Mouse (Mus musculus) forebrain, embryonic 15.5 days (tissue): ENCODE data around the gene Fastkd5. TPM values are rescaled to one million over a fixed set of nuclear protein-coding genes. Genes with fewer than 3 reads are reported as not detected.

ENCODE experiments used
- ATAC-seq: fragments of 200-750 bp; cut with Nextera tagmentation; replicated peaks from 2 replicates; pipeline ENCODE4 v1.8.0; 2017; ENCODE audit warnings: mild to moderate bottlenecking, moderate TSS enrichment, moderate library complexity
- H3K27ac ChIP-seq: fragments of 300-500 bp; sonication (generic); replicated peaks from 2 replicates; pipeline ENCODE4 v1.5.1; 2015; ENCODE audit warnings: mild to moderate bottlenecking, inconsistent platforms
- H3K27me3 ChIP-seq: fragments of 300-500 bp; sonication (generic); 2 replicates; pipeline ENCODE4 v1.6.1; 2015; ENCODE audit warnings: inconsistent platforms
- H3K36me3 ChIP-seq: fragments of 300-500 bp; sonication (generic); 2 replicates; pipeline ENCODE4 v1.6.1; 2015; ENCODE audit warnings: mild to moderate bottlenecking, inconsistent platforms
- H3K4me1 ChIP-seq: fragments of 300-500 bp; sonication (generic); 2 replicates; pipeline ENCODE4 v1.6.1; 2015; ENCODE audit warnings: inconsistent platforms
- H3K4me2 ChIP-seq: fragments of 300-500 bp; sonication (generic); replicated peaks from 2 replicates; pipeline ENCODE4 v1.6.1; 2015; ENCODE audit warnings: mild to moderate bottlenecking, inconsistent platforms
- H3K4me3 ChIP-seq: fragments of 300-500 bp; sonication (generic); 2 replicates; pipeline ENCODE4 v1.5.1; 2015; ENCODE audit warnings: mild to moderate bottlenecking, inconsistent platforms
- H3K9ac ChIP-seq: fragments of 300-500 bp; sonication (generic); replicated peaks from 2 replicates; pipeline ENCODE4 v1.6.1; 2015; ENCODE audit warnings: mild to moderate bottlenecking, inconsistent platforms
- H3K9me3 ChIP-seq: fragments of 300-500 bp; sonication (generic); 2 replicates; pipeline ENCODE4 v1.6.1; 2016; ENCODE audit warnings: inconsistent platforms
- WGBS: fragments of 180-500 bp; shearing (Covaris S2); methylation state at CpG from one replicate; pipeline ENCODE4 v1.1.7; 2015; ENCODE audit warnings: mixed read lengths; 5-methylcytosine and 5-hydroxymethylcytosine counted together
- polyA plus RNA-seq: library from polyadenylated mRNA; unstranded; fragments of >200 nt; fragmentation: Nextera tagmentation; extraction: Ambion mirVana; gene quantifications from 2 replicates; pipeline ENCODE4 v1.2.1, GENCODE M21; 2015

Fastkd5 gene
- polyA plus RNA-seq, 1 experiment from 2014 or later, result 15.4 TPM

DNA sequence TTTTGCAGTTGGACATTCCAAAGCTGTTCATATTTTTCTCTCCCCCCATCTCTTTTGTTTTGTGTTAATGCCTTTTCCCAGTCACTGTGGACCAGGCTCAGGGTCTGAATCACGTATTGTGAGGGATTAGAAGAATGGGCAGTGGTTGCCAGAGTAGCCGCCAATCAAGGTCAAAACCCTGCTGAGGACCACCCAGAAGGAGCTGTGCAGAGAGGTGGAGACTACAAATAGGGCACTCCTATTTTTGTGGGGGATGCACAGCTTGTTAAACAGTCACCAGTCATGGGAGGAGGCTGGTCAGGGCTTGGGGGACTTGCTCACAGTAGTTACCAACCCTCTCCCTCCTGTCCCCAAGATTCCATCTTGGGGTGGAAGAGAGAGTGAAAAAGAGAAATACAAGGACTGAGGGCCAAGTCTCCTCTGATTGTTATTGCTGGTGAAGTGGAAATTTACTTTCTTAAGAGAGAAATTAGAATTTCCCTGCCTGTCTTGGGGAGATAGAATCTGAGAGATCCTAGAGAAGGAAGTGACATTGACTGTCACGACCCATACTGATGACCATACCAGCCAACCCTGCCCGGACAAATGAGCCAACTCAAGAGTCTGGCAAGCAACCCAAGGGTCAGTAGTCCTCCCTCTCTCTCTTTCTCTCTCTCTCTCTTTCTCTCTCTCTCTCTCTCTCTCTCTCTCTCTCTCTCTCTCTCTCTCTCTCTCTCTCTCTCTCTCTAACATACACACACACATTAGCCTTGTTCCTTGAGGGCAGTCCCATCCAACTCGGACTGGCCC, 3.3 kb upstream of the Fastkd5 start:
- no peak for ATAC-seq
- peaks cover 30% of the 10 kb centered on the region for H3K4me1 ChIP-seq
- H3K36me3 ChIP-seq, result no peaks in the 10 kb centered on the region
- peaks cover 36% of the 10 kb centered on the region for H3K27me3 ChIP-seq
- no peak overlapping the region for H3K27ac ChIP-seq
- no peak overlapping the region for H3K9ac ChIP-seq
- H3K9me3 ChIP-seq, result no peaks in the 10 kb centered on the region
- no peak overlapping the region for H3K4me2 ChIP-seq
- 37% methylated on average over 5 of the region's 5 CpGs for WGBS
- H3K4me3 ChIP-seq, result no peak overlapping the region

DNA sequence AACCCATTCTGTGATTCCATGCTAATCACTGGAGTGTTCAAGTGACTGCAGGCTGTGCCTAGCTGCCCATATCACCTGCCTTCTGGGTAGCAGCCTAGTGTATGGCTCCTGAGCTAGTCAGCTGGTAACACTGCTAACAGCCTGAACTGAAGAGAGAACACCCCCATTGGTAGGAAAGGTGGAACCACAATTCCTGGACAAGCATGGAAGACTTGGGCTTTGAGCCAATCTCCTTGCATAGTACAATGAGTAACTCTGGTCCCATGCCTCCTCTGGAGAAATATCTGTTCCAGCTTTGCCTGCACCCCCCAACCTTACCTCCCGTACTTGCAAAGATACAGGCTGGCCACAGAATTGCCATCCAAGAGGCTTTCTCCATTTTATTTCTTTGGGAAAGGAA, 2.6 kb upstream of the Fastkd5 start:
- Histone ChIP-seq H3K4me3 (no peak overlapping the region), H3K9me3 (no peaks in the 10 kb centered on the region), H3K27me3 (peaks cover 36% of the 10 kb centered on the region), H3K27ac (no peak overlapping the region), H3K36me3 (peaks cover 3% of the 10 kb centered on the region; the same call in 1 of the 2 replicates), H3K4me1 (peaks cover 31% of the 10 kb centered on the region), H3K4me2 (no peak overlapping the region), H3K9ac (no peak overlapping the region)
- WGBS, result 46% methylated on average over 1 of the region's 1 CpGs
- no peak for ATAC-seq

DNA sequence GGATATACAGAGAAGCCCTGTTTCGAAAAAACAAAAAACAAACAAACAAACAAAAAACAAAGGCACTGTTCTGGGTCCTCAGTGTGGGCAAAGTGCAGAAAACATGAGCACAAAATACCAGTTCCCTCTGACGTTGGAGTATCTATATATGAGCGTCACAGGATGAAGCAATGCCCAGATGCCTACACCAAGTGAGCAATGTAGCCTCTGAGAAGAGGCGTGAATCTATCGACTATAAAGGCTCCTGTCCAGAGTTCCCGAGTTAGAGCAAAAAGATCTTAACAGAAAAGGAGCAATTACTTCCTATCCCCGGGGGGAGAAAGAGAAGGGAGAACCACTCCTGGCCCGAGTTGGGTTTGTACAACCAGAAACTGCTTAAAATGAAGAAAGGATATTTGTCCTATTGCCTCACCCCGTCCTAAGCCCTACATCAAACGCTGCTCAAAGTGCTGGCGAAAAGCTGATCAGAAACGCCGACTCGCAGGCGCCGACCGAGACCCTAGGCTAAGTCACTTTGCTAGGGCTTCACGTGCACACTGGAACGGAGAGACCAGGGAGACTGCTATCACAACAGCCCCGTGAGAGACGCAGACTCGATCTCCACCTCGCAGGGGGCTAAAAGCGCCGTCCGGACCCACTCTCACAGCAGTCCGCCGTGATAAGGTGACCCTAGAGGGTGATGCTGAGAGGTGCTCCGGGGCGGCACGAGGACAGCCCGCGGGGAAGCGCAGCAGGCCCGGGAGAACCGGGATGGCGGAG, 568 bp downstream of the Fastkd5 start:
- 2% methylated on average over 37 of the region's 37 CpGs for WGBS

DNA sequence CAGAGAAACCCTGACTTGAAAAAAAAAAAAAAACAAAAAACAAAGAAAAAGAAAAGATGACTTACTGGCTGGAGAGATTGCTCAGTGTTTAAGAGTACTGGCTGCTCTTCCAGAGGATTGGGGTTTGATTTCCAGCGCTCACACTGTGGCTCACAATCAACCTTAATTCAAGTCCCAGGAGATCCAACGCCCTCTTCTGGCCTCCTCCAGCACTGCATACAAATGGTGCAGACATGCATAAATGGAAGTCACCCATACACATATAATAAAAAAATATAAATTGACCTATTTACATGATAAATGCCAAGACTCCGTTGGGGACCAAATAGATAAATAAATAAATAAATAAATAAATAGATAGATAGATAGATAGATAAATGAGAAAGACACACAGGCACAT, 1.4 kb downstream of the Fastkd5 start:
- Histone ChIP-seq H3K4me1 (peaks cover 12% of the 10 kb centered on the region), H3K36me3 (peaks cover 16% of the 10 kb centered on the region), H3K27me3 (no peaks in the 10 kb centered on the region), H3K27ac (no peak overlapping the region), H3K4me2 (peak overlapping the region; percentile 91), H3K9me3 (no peaks in the 10 kb centered on the region), H3K4me3 (peak overlapping the region; percentile 62), H3K9ac (no peak overlapping the region)
- no peak for ATAC-seq
- 63% methylated on average over 3 of the region's 3 CpGs for WGBS

More for the DNA sequence above, 568 bp downstream of the Fastkd5 start:
- peak overlapping the region; percentile 32; the same call in 1 of the 2 replicates for H3K27ac ChIP-seq
- peak; percentile 64; the same call in 1 of the 2 replicates for ATAC-seq
- H3K27me3 ChIP-seq, result peaks cover 6% of the 10 kb centered on the region; the same call in 1 of the 2 replicates
- H3K36me3 ChIP-seq, result peaks cover 16% of the 10 kb centered on the region
- no peaks in the 10 kb centered on the region for H3K9me3 ChIP-seq
- H3K9ac ChIP-seq, result peak overlapping the region; percentile 69
- H3K4me1 ChIP-seq, result peaks cover 16% of the 10 kb centered on the region
- H3K4me3 ChIP-seq, result peak overlapping the region; percentile 62
- peak overlapping the region; percentile 91 for H3K4me2 ChIP-seq

DNA sequence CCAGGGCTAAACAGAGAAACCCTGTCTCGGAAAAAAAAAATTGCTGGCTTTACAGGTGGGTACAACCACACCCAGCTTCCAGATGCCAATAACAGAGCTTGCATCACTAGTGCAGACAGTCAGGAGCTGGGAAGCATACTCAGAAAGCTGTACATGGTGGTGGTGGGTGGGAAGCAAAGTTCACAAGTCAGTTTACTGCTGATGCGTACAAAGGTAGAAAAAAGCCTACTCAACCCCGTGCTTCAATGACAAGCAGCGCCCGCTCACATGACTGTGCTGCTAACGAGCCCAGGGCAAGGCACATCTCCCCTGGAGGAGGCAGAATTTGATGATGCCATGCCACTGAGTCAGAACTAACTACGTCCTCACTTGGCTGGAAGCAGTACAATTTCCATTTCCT, 10.9 kb downstream of the Fastkd5 start:
- Histone ChIP-seq H3K27me3 (no peaks in the 10 kb centered on the region), H3K4me1 (no peaks in the 10 kb centered on the region), H3K4me2 (no peak overlapping the region), H3K4me3 (no peak overlapping the region), H3K27ac (no peak overlapping the region), H3K9ac (no peak overlapping the region), H3K9me3 (no peaks in the 10 kb centered on the region), H3K36me3 (peaks cover 38% of the 10 kb centered on the region)
- ATAC-seq, result no peak
- WGBS, result 81% methylated on average over 7 of the region's 7 CpGs

DNA sequence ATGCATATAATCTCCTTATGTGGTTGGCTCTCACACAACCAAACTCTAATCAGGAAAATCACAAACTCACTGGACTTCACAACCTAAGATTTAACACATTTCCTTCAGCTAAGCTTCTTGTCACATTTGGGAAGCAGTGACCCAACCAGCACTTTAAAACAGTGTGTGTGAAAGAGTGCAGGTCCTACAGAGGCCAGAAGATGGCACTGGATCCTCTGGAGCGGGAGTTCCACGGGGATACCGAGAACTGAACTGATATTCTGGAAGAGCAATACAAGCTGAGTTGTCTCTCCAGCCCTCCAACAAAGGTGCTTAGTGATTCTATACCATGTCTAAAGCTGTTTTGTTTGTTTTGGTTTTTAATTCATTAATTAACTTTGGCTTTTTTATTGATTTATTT, 16.7 kb downstream of the Fastkd5 start:
- no peak overlapping the region for H3K4me2 ChIP-seq
- 67% methylated on average over 3 of the region's 3 CpGs for WGBS
- H3K36me3 ChIP-seq, result peaks cover 34% of the 10 kb centered on the region
- ATAC-seq, result no peak
- no peaks in the 10 kb centered on the region for H3K4me1 ChIP-seq
- H3K9ac ChIP-seq, result no peak overlapping the region
- H3K27ac ChIP-seq, result no peak overlapping the region
- H3K4me3 ChIP-seq, result no peak overlapping the region
- no peaks in the 10 kb centered on the region for H3K27me3 ChIP-seq
- no peaks in the 10 kb centered on the region for H3K9me3 ChIP-seq

DNA sequence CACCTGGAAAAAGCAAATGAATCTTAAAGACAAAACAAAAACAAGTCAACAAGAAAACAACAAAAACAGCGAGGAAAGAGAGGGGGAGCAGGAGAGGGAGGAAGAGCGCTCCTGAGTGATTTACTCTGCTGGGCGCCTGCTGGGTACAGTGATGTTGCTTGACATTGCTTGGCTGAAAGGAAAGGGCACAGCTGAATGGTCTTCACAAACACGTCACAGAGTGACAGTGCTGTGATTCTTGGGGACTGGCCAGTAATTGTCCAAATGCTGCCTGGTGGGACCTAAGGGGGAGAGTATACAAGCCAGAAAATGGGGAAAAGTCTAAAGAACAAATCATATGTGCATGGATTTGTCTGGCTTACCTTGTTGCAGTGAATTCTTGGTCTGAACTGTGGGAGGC, 27.6 kb downstream of the Fastkd5 start:
- WGBS, result 82% methylated on average over 4 of the region's 4 CpGs
- Histone ChIP-seq H3K27me3 (no peaks in the 10 kb centered on the region), H3K4me2 (no peak overlapping the region), H3K4me3 (no peak overlapping the region), H3K27ac (no peak overlapping the region), H3K9me3 (no peaks in the 10 kb centered on the region), H3K9ac (no peak overlapping the region), H3K36me3 (peaks cover 49% of the 10 kb centered on the region), H3K4me1 (no peaks in the 10 kb centered on the region)
- ATAC-seq, result no peak

DNA sequence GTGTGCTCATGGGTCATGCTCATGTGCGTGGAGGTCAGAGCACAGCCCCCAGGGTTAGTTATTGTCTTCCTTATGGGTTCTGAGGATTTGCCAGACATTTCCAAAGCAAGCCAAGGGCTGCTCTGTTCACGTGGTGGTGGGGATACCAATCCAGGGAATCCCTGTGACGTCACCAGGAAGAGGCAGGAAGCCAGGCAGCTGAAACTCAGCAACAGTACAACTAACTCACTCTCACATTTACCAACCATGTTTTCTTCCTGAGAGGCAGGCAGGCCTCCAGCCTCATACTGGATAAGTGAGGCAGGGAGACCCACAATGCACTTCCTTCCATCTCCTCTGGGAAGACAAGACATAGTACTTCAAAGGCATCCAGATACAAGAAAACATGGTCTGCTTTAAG, 31.4 kb downstream of the Fastkd5 start:
- Histone ChIP-seq H3K9me3 (no peaks in the 10 kb centered on the region), H3K9ac (no peak overlapping the region), H3K36me3 (peaks cover 69% of the 10 kb centered on the region), H3K4me3 (no peak overlapping the region), H3K4me2 (no peak overlapping the region), H3K27me3 (no peaks in the 10 kb centered on the region), H3K4me1 (no peaks in the 10 kb centered on the region), H3K27ac (no peak overlapping the region)
- no peak for ATAC-seq
- 76% methylated on average over 3 of the region's 3 CpGs for WGBS

DNA sequence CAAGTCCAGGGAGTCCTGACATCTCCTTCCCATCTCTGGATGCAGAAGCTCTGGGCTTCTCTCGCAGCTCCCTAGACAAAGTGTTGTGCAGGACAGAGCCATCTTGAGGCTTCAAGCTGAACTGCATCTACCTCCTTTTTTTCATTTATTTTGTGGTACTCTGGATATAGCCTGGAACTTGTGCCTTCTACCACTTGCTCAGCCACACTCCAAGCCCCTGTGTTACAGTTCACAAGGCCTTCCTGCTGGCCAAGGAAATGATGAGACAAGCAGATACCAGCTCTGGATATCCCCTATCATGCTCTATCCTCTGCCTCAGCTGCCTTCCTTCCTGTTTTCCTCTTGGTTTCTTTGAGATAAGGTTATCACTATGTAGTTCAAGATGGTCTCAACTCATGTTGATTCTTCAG, 32.2 kb downstream of the Fastkd5 start:
- no peaks in the 10 kb centered on the region for H3K9me3 ChIP-seq
- H3K4me3 ChIP-seq, result no peak overlapping the region
- WGBS, result 6% methylated on average over 1 of the region's 1 CpGs
- H3K27ac ChIP-seq, result no peak overlapping the region
- ATAC-seq, result peak; percentile 43; the same call in 1 of the 2 replicates
- no peaks in the 10 kb centered on the region for H3K4me1 ChIP-seq
- no peaks in the 10 kb centered on the region for H3K27me3 ChIP-seq
- H3K9ac ChIP-seq, result no peak overlapping the region
- H3K4me2 ChIP-seq, result no peak overlapping the region
- peaks cover 64% of the 10 kb centered on the region for H3K36me3 ChIP-seq

DNA sequence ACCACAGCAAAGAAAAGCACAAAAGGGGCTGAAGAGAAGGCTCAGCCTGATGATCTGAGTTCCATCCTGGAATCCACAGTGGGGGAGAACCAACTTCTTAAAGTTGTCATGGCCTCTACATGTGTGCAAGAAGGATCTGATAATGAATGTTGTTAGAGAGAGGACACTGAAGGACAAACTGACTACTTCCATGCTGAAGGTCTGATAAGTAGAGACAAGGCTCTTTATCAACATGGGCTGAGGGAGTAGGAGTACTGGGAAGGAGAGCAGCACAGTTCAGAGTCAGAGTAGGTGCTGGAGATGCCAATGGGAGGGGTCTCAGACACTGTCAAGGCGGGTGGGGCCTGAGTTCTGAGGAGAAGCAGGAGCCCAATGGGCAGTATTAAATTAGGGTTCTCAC, 34.2 kb downstream of the Fastkd5 start:
- no peak overlapping the region for H3K9ac ChIP-seq
- no peaks in the 10 kb centered on the region for H3K9me3 ChIP-seq
- H3K27me3 ChIP-seq, result no peaks in the 10 kb centered on the region
- H3K36me3 ChIP-seq, result peaks cover 60% of the 10 kb centered on the region
- H3K4me2 ChIP-seq, result no peak overlapping the region
- no peak for ATAC-seq
- H3K27ac ChIP-seq, result no peak overlapping the region
- no peak overlapping the region for H3K4me3 ChIP-seq
- WGBS, result 95% methylated on average over 1 of the region's 1 CpGs
- H3K4me1 ChIP-seq, result no peaks in the 10 kb centered on the region

DNA sequence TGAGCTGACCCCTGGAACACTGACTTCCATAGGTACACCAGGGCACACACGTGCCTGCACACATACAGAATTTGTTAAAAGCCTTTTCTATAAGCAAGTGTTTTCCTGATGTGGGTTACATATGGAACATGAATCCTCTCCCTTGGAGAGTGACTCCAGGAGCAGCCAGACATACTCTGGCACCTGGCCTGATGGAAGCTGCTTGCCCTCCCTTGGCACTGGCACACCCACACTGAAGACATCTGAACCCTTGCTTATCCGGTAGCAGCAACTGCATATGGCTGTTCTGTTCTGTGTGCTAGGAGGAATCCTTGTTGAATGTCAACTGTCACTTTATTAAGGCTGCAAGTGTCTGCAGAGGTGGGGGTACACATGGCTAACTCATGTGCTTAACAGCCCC, 38.8 kb downstream of the Fastkd5 start:
- Histone ChIP-seq H3K4me2 (no peak overlapping the region), H3K4me1 (no peaks in the 10 kb centered on the region), H3K9me3 (no peaks in the 10 kb centered on the region), H3K27me3 (no peaks in the 10 kb centered on the region), H3K4me3 (no peak overlapping the region), H3K27ac (no peak overlapping the region), H3K36me3 (peaks cover 34% of the 10 kb centered on the region), H3K9ac (no peak overlapping the region)
- 93% methylated on average over 2 of the region's 2 CpGs for WGBS
- ATAC-seq, result no peak

DNA sequence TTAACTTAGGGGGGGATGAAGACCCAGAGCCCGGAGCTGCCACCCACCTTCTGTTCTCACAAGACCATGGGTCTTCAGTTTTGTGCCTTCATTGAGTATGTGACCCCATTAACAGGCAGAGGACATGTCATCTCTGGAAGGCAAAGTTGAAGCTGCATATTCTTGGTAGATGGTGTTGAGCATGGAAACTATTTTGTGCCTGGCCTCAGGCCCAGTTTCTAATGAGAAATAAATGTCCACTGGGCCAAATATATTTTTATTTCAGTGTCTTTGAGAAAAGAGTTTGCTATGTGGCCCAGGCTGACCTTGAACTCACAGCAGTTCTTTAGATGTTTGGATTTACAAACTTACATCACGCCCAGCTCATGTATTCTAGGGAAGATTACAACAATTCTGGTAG, 40.1 kb downstream of the Fastkd5 start:
- no peaks in the 10 kb centered on the region for H3K4me1 ChIP-seq
- 99% methylated on average over 2 of the region's 2 CpGs for WGBS
- H3K4me2 ChIP-seq, result no peak overlapping the region
- H3K9me3 ChIP-seq, result no peaks in the 10 kb centered on the region
- no peaks in the 10 kb centered on the region for H3K27me3 ChIP-seq
- H3K27ac ChIP-seq, result no peak overlapping the region
- no peak overlapping the region for H3K9ac ChIP-seq
- peaks cover 22% of the 10 kb centered on the region for H3K36me3 ChIP-seq
- no peak for ATAC-seq
- H3K4me3 ChIP-seq, result no peak overlapping the region
